In the genomic region with DNA sequence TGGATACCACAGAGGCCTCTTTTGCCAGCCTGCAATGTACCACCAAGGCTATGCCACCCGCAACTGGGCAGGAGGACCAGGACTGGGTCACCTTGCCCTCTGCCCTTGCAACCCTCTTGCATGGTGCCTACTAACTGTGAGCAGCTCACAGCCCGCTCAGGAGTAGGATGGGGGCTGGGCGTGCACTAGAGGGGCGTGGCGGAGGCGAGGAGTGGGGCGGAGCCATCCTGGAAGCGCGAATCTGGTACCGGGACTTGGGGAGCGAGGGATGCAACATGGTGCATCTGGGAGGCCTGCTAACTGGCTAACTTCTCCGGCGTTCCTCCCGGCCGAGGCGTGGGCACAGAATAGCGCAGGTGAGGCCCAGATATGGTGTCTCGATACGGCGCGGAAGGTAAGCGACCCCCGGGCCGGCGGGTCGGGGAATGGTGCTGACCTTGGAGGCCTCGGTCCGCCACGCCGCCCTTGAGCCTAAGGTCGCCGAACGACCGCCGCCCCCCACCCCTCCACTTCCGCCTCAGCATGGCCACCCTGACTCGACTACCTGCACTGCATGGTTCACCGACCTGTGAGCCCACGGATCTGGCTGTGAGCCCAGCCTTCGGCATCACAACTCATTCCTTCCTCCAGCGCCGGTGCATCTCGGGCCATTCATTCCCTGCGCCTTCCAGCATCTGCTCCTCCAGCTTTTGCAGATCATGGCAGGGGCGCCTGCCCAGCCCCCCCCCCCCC, we compare ENCODE assay signal across 8 mouse cellular contexts. TPM values are rescaled to one million over a fixed set of nuclear protein-coding genes. Genes with fewer than 3 reads are reported as not detected.
A peak's percentile ranks its signal among the peaks of the same experiment; 100 is the strongest.
DNase-seq lines count a peak whose midpoint lies in the region; ATAC-seq and TF ChIP-seq lines count a peak whose summit lies in the region.

No protein-coding gene starts in this region.

- 0 out of 4 replicates have a peak, but pooled peaks of 1 of the 2 experiments have one; percentile 47 for TF ChIP-seq POLR2A in MEL (IDR thresholded peaks at IDR 0.05; ENCODE audit: control insufficient read depth in 1 of 2, insufficient read depth in 1 of 2, low read depth in 1 of 2, low read length in 2 of 2, poor library complexity in 1 of 2)

- no peak for TF ChIP-seq CTCF in MEL (IDR thresholded peaks at IDR 0.05 in 2 of 3, conservative IDR thresholded peaks at IDR 0.05 in 1 of 3; ENCODE audit: control insufficient read depth in 1 of 3, insufficient read depth in 1 of 3, low read depth in 2 of 3, low read length in 3 of 3, poor library complexity in 1 of 3, severe bottlenecking in 1 of 3)
- no peak for TF ChIP-seq CTCF in lung, postnatal 0 days (IDR thresholded peaks at IDR 0.05)

- peak overlapping the region; percentile 60 to 65 for H3K4me3 ChIP-seq in MEL (ENCODE audit: control insufficient read depth in 1 of 2, insufficient read depth in 1 of 2, low read depth in 2 of 2, low read length in 2 of 2)
- peak overlapping the region; percentile 78 for H3K4me3 ChIP-seq in forebrain, embryonic 15.5 days
- peak overlapping the region; percentile 70 for H3K4me3 ChIP-seq in hindbrain, embryonic 13.5 days
- H3K4me3 ChIP-seq in lung, postnatal 0 days (ENCODE audit: low read depth, low read length), result peak overlapping the region; percentile 44

- H3K4me2 ChIP-seq in forebrain, embryonic 15.5 days (replicated peaks), result peak overlapping the region; percentile 93
- H3K4me2 ChIP-seq in hindbrain, embryonic 13.5 days, result peak overlapping the region; percentile 83
- H3K4me2 ChIP-seq in lung, postnatal 0 days (replicated peaks; ENCODE audit: low read depth, low read length), result peak overlapping the region; percentile 89

- H3K79me2 ChIP-seq in MEL (ENCODE audit: control insufficient read depth, insufficient read depth, low read length, poor library complexity), result no peaks in the 10 kb centered on the region

- no peak overlapping the region for H3K27ac ChIP-seq in MEL (ENCODE audit: control insufficient read depth, low read depth, low read length)
- no peak overlapping the region for H3K27ac ChIP-seq in forebrain, embryonic 15.5 days (replicated peaks)
- H3K27ac ChIP-seq in hindbrain, embryonic 13.5 days, result peak overlapping the region; percentile 35; the same call in 1 of the 2 replicates
- no peak overlapping the region for H3K27ac ChIP-seq in lung, postnatal 0 days (ENCODE audit: low read length)

- 3% methylated on average over 44 of the region's 45 CpGs for WGBS in forebrain, embryonic 15.5 days
- WGBS in hindbrain, embryonic 13.5 days, result 1% methylated on average over 43 of the region's 45 CpGs
- WGBS in lung, postnatal 0 days, result 1% methylated on average over 29 of the region's 45 CpGs

- no peaks in the 10 kb centered on the region for H3K9me3 ChIP-seq in MEL (replicated peaks; ENCODE audit: insufficient read depth, low read length)
- no peaks in the 10 kb centered on the region for H3K9me3 ChIP-seq in forebrain, embryonic 15.5 days
- no peaks in the 10 kb centered on the region for H3K9me3 ChIP-seq in hindbrain, embryonic 13.5 days
- H3K9me3 ChIP-seq in lung, postnatal 0 days (ENCODE audit: low read length), result no peaks in the 10 kb centered on the region

- no peaks in the 10 kb centered on the region for H3K27me3 ChIP-seq in MEL (ENCODE audit: control insufficient read depth in 1 of 2, insufficient read depth in 2 of 2, low read length in 2 of 2)
- H3K27me3 ChIP-seq in forebrain, embryonic 15.5 days, result no peaks in the 10 kb centered on the region
- H3K27me3 ChIP-seq in hindbrain, embryonic 13.5 days, result no peaks in the 10 kb centered on the region
- no peaks in the 10 kb centered on the region for H3K27me3 ChIP-seq in lung, postnatal 0 days (replicated peaks; ENCODE audit: insufficient read depth, low read length)

- peak overlapping the region; percentile 53 for H3K9ac ChIP-seq in MEL (ENCODE audit: control insufficient read depth, low read depth, low read length, poor library complexity, severe bottlenecking)
- peak overlapping the region; percentile 62 for H3K9ac ChIP-seq in forebrain, embryonic 15.5 days (replicated peaks)
- H3K9ac ChIP-seq in hindbrain, embryonic 13.5 days, result peak overlapping the region; percentile 75
- 0 out of 2 replicates have a peak overlapping the region, but pooled peaks have one; percentile 8 for H3K9ac ChIP-seq in lung, postnatal 0 days (replicated peaks; ENCODE audit: low read depth)

- ATAC-seq in forebrain, embryonic 15.5 days (replicated peaks), result peak; percentile 99
- peak; percentile 98 for ATAC-seq in hindbrain, embryonic 13.5 days (ENCODE audit: low FRiP score)
- peak; percentile 94 for ATAC-seq in lung, postnatal 0 days

- no peaks in the 10 kb centered on the region for H3K4me1 ChIP-seq in MEL (ENCODE audit: control insufficient read depth in 1 of 2, insufficient read depth in 2 of 2, low read length in 2 of 2)
- H3K4me1 ChIP-seq in forebrain, embryonic 15.5 days, result peaks cover 4% of the 10 kb centered on the region; the same call in 1 of the 2 replicates
- peaks cover 7% of the 10 kb centered on the region for H3K4me1 ChIP-seq in hindbrain, embryonic 13.5 days (replicated peaks)
- H3K4me1 ChIP-seq in lung, postnatal 0 days (ENCODE audit: insufficient read depth, low read depth, low read length), result peaks cover 2% of the 10 kb centered on the region; the same call in 1 of the 2 replicates

- TF ChIP-seq RAD21 in MEL (IDR thresholded peaks at IDR 0.05; ENCODE audit: low read depth, low read length), result no peak

- H3K36me3 ChIP-seq in MEL (ENCODE audit: control insufficient read depth in 1 of 2, insufficient read depth in 2 of 2, low read length in 2 of 2), result no peaks in the 10 kb centered on the region
- no peaks in the 10 kb centered on the region for H3K36me3 ChIP-seq in forebrain, embryonic 15.5 days
- H3K36me3 ChIP-seq in hindbrain, embryonic 13.5 days, result 0 out of 2 replicates have a peak, but pooled peaks cover 1% of the 10 kb centered on the region
- H3K36me3 ChIP-seq in lung, postnatal 0 days (ENCODE audit: insufficient read depth, low read length), result no peaks in the 10 kb centered on the region

- DNase-seq in MEL (ENCODE audit: low read depth, low spot score), result peak; percentile 74
- DNase-seq in cerebellum, adult 11 months, result peak; percentile 65
- DNase-seq in layer of hippocampus, postnatal 14 days (ENCODE audit: low spot score in 2 of 2), result peak; percentile 18 to 56
- peak; percentile 57 for DNase-seq in lung, postnatal 0 days (ENCODE audit: low spot score)
- DNase-seq in ovary, postnatal 36 days (ENCODE audit: low spot score), result peak; percentile 74
- peak; percentile 74 for DNase-seq in thymus, postnatal 25 days

- no peak for TF ChIP-seq EP300 in MEL (IDR thresholded peaks at IDR 0.05; ENCODE audit: low read depth in 1 of 2, low read length in 2 of 2)
- no peak for TF ChIP-seq EP300 in lung, postnatal 0 days (IDR thresholded peaks at IDR 0.05)

TF ChIP-seq in MEL, 35 proteins besides CTCF, POLR2A, EP300 and RAD21:
- TF ChIP-seq ZNF384 (IDR thresholded peaks at IDR 0.05; ENCODE audit: low read depth, low read length), result no peak
- no peak for TF ChIP-seq POLR2AphosphoS2 (IDR thresholded peaks at IDR 0.05; ENCODE audit: low read length)
- no peak for TF ChIP-seq HCFC1 (IDR thresholded peaks at IDR 0.05; ENCODE audit: low read depth, low read length)
- TF ChIP-seq RCOR1 (IDR thresholded peaks at IDR 0.05; ENCODE audit: low read depth, low read length), result no peak
- no peak for TF ChIP-seq TAL1 (IDR thresholded peaks at IDR 0.05; ENCODE audit: low read length)
- TF ChIP-seq ZC3H11A (IDR thresholded peaks at IDR 0.05; ENCODE audit: low read depth, low read length), result no peak
- TF ChIP-seq MEF2A (IDR thresholded peaks at IDR 0.05; ENCODE audit: extremely low read depth, insufficient replicate concordance, low read depth, low read length, poor library complexity, severe bottlenecking), result no peak
- no peak for TF ChIP-seq MAZ (IDR thresholded peaks at IDR 0.05; ENCODE audit: low read depth, low read length)
- TF ChIP-seq NRF1 (IDR thresholded peaks at IDR 0.05; ENCODE audit: insufficient read depth, low read depth, low read length, poor library complexity, severe bottlenecking), result no peak
- TF ChIP-seq NELFE (IDR thresholded peaks at IDR 0.05; ENCODE audit: low read depth, low read length), result no peak
- no peak for TF ChIP-seq BHLHE40 (IDR thresholded peaks at IDR 0.05; ENCODE audit: borderline replicate concordance, low read depth, low read length)
- no peak for TF ChIP-seq MAX (IDR thresholded peaks at IDR 0.05; ENCODE audit: low read length)
- no peak for TF ChIP-seq E2F4 (IDR thresholded peaks at IDR 0.05; ENCODE audit: borderline replicate concordance, low read depth, low read length)
- no peak for TF ChIP-seq ZKSCAN1 (IDR thresholded peaks at IDR 0.05; ENCODE audit: low read depth, low read length)
- no peak for TF ChIP-seq MXI1 (IDR thresholded peaks at IDR 0.05; ENCODE audit: low read depth, low read length)
- no peak for TF ChIP-seq GATA1 (IDR thresholded peaks at IDR 0.05; ENCODE audit: low read depth, low read length)
- no peak for TF ChIP-seq SMC3 (IDR thresholded peaks at IDR 0.05; ENCODE audit: low read depth, low read length)
- no peak for TF ChIP-seq POLR2AphosphoS5 (IDR thresholded peaks at IDR 0.05; ENCODE audit: borderline replicate concordance, low read depth, low read length)
- TF ChIP-seq GABPA (IDR thresholded peaks at IDR 0.05; ENCODE audit: low read depth, low read length), result no peak

RNA-seq across cellular contexts. Expression of a gene that starts 59.7 kb away (rescaled TPM):
- 244 and 293 TPM in 2 replicates for total RNA-seq in MEL (2012; rRNA removed)
- polyA plus RNA-seq in MEL (2012; ENCODE audit: insufficient read depth in 1 of 2, insufficient read length in 2 of 2, low read depth in 1 of 2, low replicate concordance in 2 of 2, missing spikeins in 1 of 2), result 100 to 1,000 TPM; 305 to 470 TPM
- polyA plus RNA-seq in forebrain, embryonic 15.5 days (2015; fragmentation: Nextera tagmentation; extraction: Ambion mirVana), result 417 and 427 TPM in 2 replicates
- 443 and 449 TPM in 2 replicates for polyA plus RNA-seq in hindbrain, embryonic 13.5 days (2015; fragmentation: Nextera tagmentation; extraction: Ambion mirVana)
- 100 to 1,000 TPM; 301 to 313 TPM for total RNA-seq in layer of hippocampus, postnatal 14 days (2021)
- 322 and 323 TPM in 2 replicates for polyA plus RNA-seq in lung, postnatal 0 days (2015; fragmentation: Nextera tagmentation; extraction: Ambion mirVana)

Comparison
In these comparisons a context has a peak if more than half of its experiments do, and no peak if none do; other contexts are left out.
1. H3K9ac ChIP-seq: peak in every context shown above with its lines; median percentile 75 in hindbrain, embryonic 13.5 days; 62 in forebrain, embryonic 15.5 days; 53 in MEL; 8 in lung, postnatal 0 days.